13 mouse cellular contexts compared by ENCODE assay signal in the genomic region with DNA sequence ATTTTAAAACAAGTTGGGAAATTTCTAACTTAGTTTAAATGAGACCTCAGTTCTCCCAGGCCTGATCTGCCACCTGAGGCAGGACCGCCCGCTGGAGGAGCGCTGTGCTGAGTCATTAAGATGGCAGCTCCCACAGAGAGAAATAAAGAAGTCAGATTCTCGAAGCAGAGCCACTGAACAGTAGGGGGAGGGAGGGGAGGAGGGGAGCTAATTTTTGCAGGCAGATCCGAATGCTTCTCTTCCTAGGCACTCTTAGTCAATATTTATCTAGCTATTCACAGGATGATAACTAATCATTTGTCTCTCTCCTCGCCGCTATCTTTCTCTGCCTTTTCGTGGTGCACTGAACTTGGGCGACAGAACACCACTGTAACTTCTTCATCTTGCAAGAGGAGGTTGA.
A peak's percentile ranks its signal among the peaks of the same experiment; 100 is the strongest.
DNase-seq lines count a peak whose midpoint lies in the region; ATAC-seq and TF ChIP-seq lines count a peak whose summit lies in the region.
"Had no signal": no experiment of that assay in that cellular context is flagged by ENCODE, and none has a peak within 500 bp of the region (broad histone marks: within the 10 kb centered on the region; RNA-seq: fewer than 3 reads in every experiment).

No protein-coding gene starts in this region.

- H3K4me1 ChIP-seq in kidney, embryonic 16.5 days (ENCODE audit: insufficient read depth, low read length) = 0 out of 2 replicates have a peak, but pooled peaks cover 7% of the 10 kb centered on the region
- H3K4me1 ChIP-seq in hindbrain, embryonic 15.5 days (replicated peaks) = peaks cover 9% of the 10 kb centered on the region; the same call in 1 of the 2 replicates
- H3K4me1 ChIP-seq in neural tube, embryonic 15.5 days = peaks cover 5% of the 10 kb centered on the region
- no peaks in the 10 kb centered on the region for H3K4me1 ChIP-seq in stomach, postnatal 0 days (replicated peaks; ENCODE audit: control insufficient read depth, insufficient read depth)

- no peaks in the 10 kb centered on the region for H3K9me3 ChIP-seq in kidney, embryonic 16.5 days (ENCODE audit: low read length)
- no peaks in the 10 kb centered on the region for H3K9me3 ChIP-seq in hindbrain, embryonic 15.5 days
- H3K9me3 ChIP-seq in neural tube, embryonic 15.5 days (replicated peaks) = no peaks in the 10 kb centered on the region
- no peaks in the 10 kb centered on the region for H3K9me3 ChIP-seq in stomach, postnatal 0 days (ENCODE audit: control insufficient read depth, low read length)

- H3K4me2 ChIP-seq in kidney, embryonic 16.5 days (replicated peaks; ENCODE audit: low read depth, low read length) = peak overlapping the region; percentile 25; the same call in 1 of the 2 replicates
- 0 out of 2 replicates have a peak overlapping the region, but pooled peaks have one; percentile 29 for H3K4me2 ChIP-seq in hindbrain, embryonic 15.5 days
- H3K4me2 ChIP-seq in neural tube, embryonic 15.5 days = peak overlapping the region; percentile 28
- H3K4me2 ChIP-seq in stomach, postnatal 0 days (replicated peaks; ENCODE audit: low read depth) = no peak overlapping the region

- H3K27me3 ChIP-seq in kidney, embryonic 16.5 days (ENCODE audit: insufficient read depth, low read length) = no peaks in the 10 kb centered on the region
- H3K27me3 ChIP-seq in hindbrain, embryonic 15.5 days = 0 out of 2 replicates have a peak, but pooled peaks cover 2% of the 10 kb centered on the region
- H3K27me3 ChIP-seq in neural tube, embryonic 15.5 days (replicated peaks) = no peaks in the 10 kb centered on the region
- no peaks in the 10 kb centered on the region for H3K27me3 ChIP-seq in stomach, postnatal 0 days (ENCODE audit: control insufficient read depth, insufficient read depth, low read length)

- TF ChIP-seq CTCF in stomach, postnatal 0 days (IDR thresholded peaks at IDR 0.05; ENCODE audit: low read depth) = no peak
- TF ChIP-seq CTCF in layer of hippocampus, adult 2 months (conservative IDR thresholded peaks at IDR 0.05) = no peak

- no peak overlapping the region for H3K9ac ChIP-seq in kidney, embryonic 16.5 days (replicated peaks; ENCODE audit: low read length)
- H3K9ac ChIP-seq in hindbrain, embryonic 15.5 days = no peak overlapping the region
- no peak overlapping the region for H3K9ac ChIP-seq in neural tube, embryonic 15.5 days (replicated peaks)
- no peak overlapping the region for H3K9ac ChIP-seq in stomach, postnatal 0 days (ENCODE audit: low read length)
- H3K9ac ChIP-seq: liver, embryonic 14.5 days had no signal

- no peak overlapping the region for H3K27ac ChIP-seq in kidney, embryonic 16.5 days (ENCODE audit: low read length)
- no peak overlapping the region for H3K27ac ChIP-seq in hindbrain, embryonic 15.5 days (replicated peaks)
- no peak overlapping the region for H3K27ac ChIP-seq in neural tube, embryonic 15.5 days (replicated peaks)
- H3K27ac ChIP-seq in stomach, postnatal 0 days (replicated peaks) = no peak overlapping the region
- no peak overlapping the region for H3K27ac ChIP-seq in layer of hippocampus, adult 2 months
- H3K27ac ChIP-seq: liver, embryonic 14.5 days had no signal

- no peaks in the 10 kb centered on the region for H3K36me3 ChIP-seq in kidney, embryonic 16.5 days (ENCODE audit: insufficient read depth, low read length)
- no peaks in the 10 kb centered on the region for H3K36me3 ChIP-seq in hindbrain, embryonic 15.5 days
- H3K36me3 ChIP-seq in neural tube, embryonic 15.5 days = no peaks in the 10 kb centered on the region
- no peaks in the 10 kb centered on the region for H3K36me3 ChIP-seq in stomach, postnatal 0 days (ENCODE audit: control insufficient read depth, insufficient read depth, low read length)

- peak; percentile 78; the same call in 1 of the 2 replicates for ATAC-seq in kidney, embryonic 16.5 days (ENCODE audit: low FRiP score, low TSS enrichment)
- ATAC-seq in hindbrain, embryonic 15.5 days (ENCODE audit: low FRiP score, low read depth) = peak; percentile 38; the same call in 1 of the 2 replicates
- ATAC-seq in neural tube, embryonic 15.5 days (ENCODE audit: low FRiP score) = no peak; the same call in 1 of the 2 replicates
- no peak for ATAC-seq in stomach, postnatal 0 days (ENCODE audit: low FRiP score, low TSS enrichment)

- no peak for TF ChIP-seq EP300 in stomach, postnatal 0 days (optimal IDR thresholded peaks at IDR 0.05)

- no peak for DNase-seq in kidney, adult 11 months
- peak; percentile 71 for DNase-seq in brain, adult 2 months (ENCODE audit: low read depth, low spot score)
- no peak for DNase-seq in stomach, postnatal 0 days (ENCODE audit: low spot score)
- DNase-seq in layer of hippocampus, adult 2 months (ENCODE audit: low spot score in 2 of 2) = no peak
- DNase-seq: adrenal gland, postnatal 14 days; cerebellum, adult 8-10 months; heart, postnatal 14 days; layer of hippocampus, postnatal 36 days; thymus, adult 2 months had no signal

- 24% methylated on average over 9 of the region's 9 CpGs for WGBS in kidney, embryonic 16.5 days
- 6% methylated on average over 9 of the region's 9 CpGs for WGBS in hindbrain, embryonic 15.5 days
- 6% methylated on average over 9 of the region's 9 CpGs for WGBS in neural tube, embryonic 15.5 days
- WGBS in stomach, postnatal 0 days = 28% methylated on average over 9 of the region's 9 CpGs

- H3K4me3 ChIP-seq in kidney, embryonic 16.5 days (ENCODE audit: low read length) = no peak overlapping the region
- no peak overlapping the region for H3K4me3 ChIP-seq in hindbrain, embryonic 15.5 days
- no peak overlapping the region for H3K4me3 ChIP-seq in neural tube, embryonic 15.5 days (replicated peaks)
- H3K4me3 ChIP-seq in stomach, postnatal 0 days (ENCODE audit: low read depth, low read length) = no peak overlapping the region
- H3K4me3 ChIP-seq in layer of hippocampus, adult 2 months = no peak overlapping the region

Comparison
In these comparisons a context has a peak if more than half of its experiments do, and no peak if none do; other contexts are left out.
1. ATAC-seq: peak in kidney, embryonic 16.5 days (single experiment) and hindbrain, embryonic 15.5 days (single experiment); none in neural tube, embryonic 15.5 days (single experiment) and stomach, postnatal 0 days (single experiment).